Mouse (Mus musculus) stomach, postnatal 0 days (tissue): ENCODE results near the gene Dazap2. TPM values are rescaled to one million over a fixed set of nuclear protein-coding genes. Genes with fewer than 3 reads are reported as not detected.
"Not testable (repeated sequence)": the region's sequence is repeated elsewhere in the genome, so short reads cannot be mapped to it uniquely, and the experiment has no call there.

ENCODE experiments used
- ATAC-seq: fragments of 200-750 bp; cut with Nextera tagmentation; 2 replicates; pipeline ENCODE4 v1.8.0; 2017; ENCODE audit not compliant: low FRiP score, low TSS enrichment
- DNase-seq: peaks from one replicate; pipeline ENCODE4 v3.0.0-alpha.2; 2016; ENCODE audit warnings: low spot score
- H3K27ac ChIP-seq: fragments of 300-500 bp; sonication (generic); replicated peaks from 2 replicates; pipeline ENCODE4 v1.5.1; 2014; ENCODE audit warnings: mild to moderate bottlenecking, control low read depth
- H3K27me3 ChIP-seq: fragments of 300-500 bp; sonication (generic); 2 replicates; pipeline ENCODE4 v1.6.1; 2014; ENCODE audit warnings: low read length; ENCODE audit not compliant: control insufficient read depth, insufficient read depth
- H3K36me3 ChIP-seq: fragments of 300-500 bp; sonication (generic); 2 replicates; pipeline ENCODE4 v1.6.1; 2014; ENCODE audit warnings: low read length, mixed read lengths; ENCODE audit not compliant: control insufficient read depth, insufficient read depth
- H3K4me1 ChIP-seq: fragments of 300-500 bp; sonication (generic); replicated peaks from 2 replicates; pipeline ENCODE4 v1.6.1; 2014; ENCODE audit warnings: antibody characterized with exemption; ENCODE audit not compliant: control insufficient read depth, insufficient read depth
- H3K4me2 ChIP-seq: fragments of 300-500 bp; sonication (generic); replicated peaks from 2 replicates; pipeline ENCODE4 v1.6.1; 2014; ENCODE audit warnings: low read depth, mild to moderate bottlenecking, control low read depth, moderate library complexity
- H3K4me3 ChIP-seq: fragments of 300-500 bp; sonication (generic); 2 replicates; pipeline ENCODE4 v1.5.1; 2014; ENCODE audit warnings: low read depth, low read length, control low read depth
- H3K9ac ChIP-seq: fragments of 300-500 bp; sonication (generic); 2 replicates; pipeline ENCODE4 v1.6.1; 2014; ENCODE audit warnings: mild to moderate bottlenecking, low read length, control low read depth, mixed read lengths
- H3K9me3 ChIP-seq: fragments of 300-500 bp; sonication (generic); 2 replicates; pipeline ENCODE4 v1.6.1; 2016; ENCODE audit warnings: low read length; ENCODE audit not compliant: control insufficient read depth
- CTCF ChIP-seq: IDR thresholded peaks from 2 replicates; pipeline ENCODE4 v1.5.1; 2016; ENCODE audit warnings: antibody characterized with exemption, low read depth, mild to moderate bottlenecking, moderate library complexity
- EP300 ChIP-seq: optimal IDR thresholded peaks from 2 replicates; pipeline ENCODE3; 2016; ENCODE audit warnings: antibody characterized with exemption
- WGBS: fragments of 180-500 bp; shearing (Covaris S2); extraction: QIAGEN DNeasy Blood & Tissue Kit; methylation state at CpG from one replicate; pipeline ENCODE4 v1.1.7; 2014; 5-methylcytosine and 5-hydroxymethylcytosine counted together
- polyA plus RNA-seq: library from polyadenylated mRNA; unstranded; fragments of >200 nt; fragmentation: Nextera tagmentation; extraction: Ambion mirVana; gene quantifications from 2 replicates; pipeline ENCODE4 v1.2.1, GENCODE M21; 2015

The Dazap2 gene
- polyA plus RNA-seq, 1 experiment from 2014 or later: 177 TPM

GRCm38 (mm10) chr15:100613584-100613983 is 1.6 kb upstream of the Dazap2 start:
- no peaks in the 10 kb centered on the region for H3K9me3 ChIP-seq
- ATAC-seq (no peak), DNase-seq (peak; percentile 84)
- peak overlapping the region; percentile 47 for H3K4me2 ChIP-seq
- 7% methylated on average over 16 of the region's 16 CpGs for WGBS
- H3K4me1 ChIP-seq: no peaks in the 10 kb centered on the region
- TF ChIP-seq EP300 (no peak), CTCF (peak; percentile 97)
- peak overlapping the region; percentile 13; the same call in 1 of the 2 replicates for H3K4me3 ChIP-seq
- no peaks in the 10 kb centered on the region for H3K27me3 ChIP-seq
- no peak overlapping the region for H3K27ac ChIP-seq
- peak overlapping the region; percentile 31 for H3K9ac ChIP-seq
- H3K36me3 ChIP-seq: 0 out of 2 replicates have a peak, but pooled peaks cover 8% of the 10 kb centered on the region

- Histone ChIP-seq H3K4me1 (no peaks in the 10 kb centered on the region), H3K9ac (peak overlapping the region; percentile 63), H3K36me3 (peaks cover 14% of the 10 kb centered on the region; the same call in 1 of the 2 replicates), H3K4me2 (peak overlapping the region; percentile 73), H3K4me3 (peak overlapping the region; percentile 98), H3K27ac (peak overlapping the region; percentile 87), H3K27me3 (no peaks in the 10 kb centered on the region), H3K9me3 (no peaks in the 10 kb centered on the region)
- TF ChIP-seq CTCF (no peak), EP300 (no peak)
- ATAC-seq (no peak), DNase-seq (no peak)
- WGBS: 9% methylated on average over 43 of the region's 43 CpGs
Measured at GRCm38 (mm10) chr15:100614218-100614995, 742 bp upstream of the Dazap2 start.

GRCm38 (mm10) chr15:100615825-100616220 is 674 bp downstream of the Dazap2 start:
- Histone ChIP-seq H3K4me2 (peak overlapping the region; percentile 71), H3K9me3 (no peaks in the 10 kb centered on the region), H3K36me3 (peaks cover 21% of the 10 kb centered on the region; the same call in 1 of the 2 replicates), H3K27ac (peak overlapping the region; percentile 100), H3K9ac (peak overlapping the region; percentile 99), H3K4me3 (peak overlapping the region; percentile 98), H3K27me3 (no peaks in the 10 kb centered on the region), H3K4me1 (no peaks in the 10 kb centered on the region)
- TF ChIP-seq EP300 (no peak), CTCF (no peak)
- WGBS: under 1% methylated on average over 25 of the region's 43 CpGs
- DNase-seq (peak; percentile 94), ATAC-seq (peak; percentile 84)

GRCm38 (mm10) chr15:100616221-100616620 is 1.1 kb downstream of the Dazap2 start:
- DNase-seq (no peak), ATAC-seq (peak; percentile 1; the same call in 1 of the 2 replicates)
- Histone ChIP-seq H3K27me3 (no peaks in the 10 kb centered on the region), H3K4me2 (peak overlapping the region; percentile 71), H3K36me3 (peaks cover 21% of the 10 kb centered on the region; the same call in 1 of the 2 replicates), H3K9ac (peak overlapping the region; percentile 99), H3K9me3 (no peaks in the 10 kb centered on the region), H3K4me3 (peak overlapping the region; percentile 98), H3K4me1 (no peaks in the 10 kb centered on the region), H3K27ac (peak overlapping the region; percentile 100)
- no peak for TF ChIP-seq CTCF
- no peak for TF ChIP-seq EP300
- WGBS: 0% methylated on average over 19 of the region's 19 CpGs

- DNase-seq (no peak), ATAC-seq (no peak)
- H3K9ac ChIP-seq: no peak overlapping the region
- H3K27me3 ChIP-seq: no peaks in the 10 kb centered on the region
- H3K4me2 ChIP-seq: no peak overlapping the region
- H3K9me3 ChIP-seq: no peaks in the 10 kb centered on the region
- H3K4me1 ChIP-seq: no peaks in the 10 kb centered on the region
- H3K4me3 ChIP-seq: no peak overlapping the region
- 74% methylated on average over 7 of the region's 7 CpGs for WGBS
- H3K36me3 ChIP-seq: peaks cover 23% of the 10 kb centered on the region; the same call in 1 of the 2 replicates
- TF ChIP-seq CTCF (no peak), EP300 (no peak)
- no peak overlapping the region for H3K27ac ChIP-seq
Measured at GRCm38 (mm10) chr15:100619200-100619599, 4.1 kb downstream of the Dazap2 start.

GRCm38 (mm10) chr15:100621671-100622070 is 6.5 kb downstream of the Dazap2 start:
- not testable (repeated sequence) for H3K4me3 ChIP-seq, H3K4me2 ChIP-seq, H3K27me3 ChIP-seq, H3K9ac ChIP-seq, H3K9me3 ChIP-seq, DNase-seq, H3K27ac ChIP-seq, ATAC-seq, H3K4me1 ChIP-seq
- 57% methylated on average over 9 of the region's 9 CpGs for WGBS
- H3K36me3 ChIP-seq: peaks cover 23% of the 10 kb centered on the region; the same call in 1 of the 2 replicates
